Mouse (Mus musculus) small intestine, adult 2 months (tissue): ENCODE results near the gene P4ha2. TPM values are rescaled to one million over a fixed set of nuclear protein-coding genes. Genes with fewer than 3 reads are reported as not detected.

Experiments
- H3K27ac ChIP-seq: fragments of 200-500 bp; 2 replicates; pipeline ENCODE4 v1.5.1; 2012; ENCODE audit warnings: low read depth, low read length, control low read depth, inconsistent platforms; ENCODE audit not compliant: insufficient read depth
- H3K27me3 ChIP-seq: fragments of 200-500 bp; 2 replicates; pipeline ENCODE4 v1.6.1; 2012; ENCODE audit warnings: mild to moderate bottlenecking, moderate library complexity, low read length, inconsistent platforms; ENCODE audit not compliant: control insufficient read depth, insufficient read depth
- H3K36me3 ChIP-seq: fragments of 200-500 bp; 2 replicates; pipeline ENCODE4 v1.6.1; 2012; ENCODE audit warnings: mild to moderate bottlenecking, low read length, control low read depth, inconsistent platforms; ENCODE audit not compliant: control insufficient read depth, insufficient read depth
- H3K4me1 ChIP-seq: fragments of 200-500 bp; 2 replicates; pipeline ENCODE4 v1.6.1; 2012; ENCODE audit warnings: low read length, inconsistent platforms, mixed read lengths; ENCODE audit not compliant: control insufficient read depth, insufficient read depth, insufficient read length
- H3K4me3 ChIP-seq: fragments of 200-500 bp; 2 replicates; pipeline ENCODE4 v1.5.1; 2012; ENCODE audit warnings: low read depth, mild to moderate bottlenecking, control low read depth, inconsistent platforms, low read length, moderate library complexity
- CTCF ChIP-seq: fragments of 200-500 bp; IDR thresholded peaks from 2 replicates; pipeline ENCODE4 v1.5.1; 2012; ENCODE audit warnings: low read depth, mild to moderate bottlenecking, control low read depth, inconsistent platforms, low read length, moderate library complexity, mixed read lengths; ENCODE audit not compliant: insufficient replicate concordance, insufficient read length; ENCODE audit errors: extremely low read depth
- POLR2A ChIP-seq: fragments of 200-500 bp; IDR thresholded peaks from 2 replicates; pipeline ENCODE4 v1.6.1; 2012; ENCODE audit warnings: low read depth, mild to moderate bottlenecking, control low read depth, inconsistent platforms, low read length, moderate library complexity
- WGBS: fragments of 180-500 bp; shearing (Covaris S2); methylation state at CpG from one replicate; pipeline ENCODE4 v1.1.7; 2018; 5-methylcytosine and 5-hydroxymethylcytosine counted together
- polyA plus RNA-seq: library from polyadenylated mRNA; depleted of rRNA; stranded (reverse); fragments of >200 nt; gene quantifications from 2 replicates; pipeline ENCODE4 v1.2.3, GENCODE M21; 2012; rRNA removed

P4ha2 gene
- 1.5 and 1.8 TPM in 2 replicates for polyA plus RNA-seq

DNA sequence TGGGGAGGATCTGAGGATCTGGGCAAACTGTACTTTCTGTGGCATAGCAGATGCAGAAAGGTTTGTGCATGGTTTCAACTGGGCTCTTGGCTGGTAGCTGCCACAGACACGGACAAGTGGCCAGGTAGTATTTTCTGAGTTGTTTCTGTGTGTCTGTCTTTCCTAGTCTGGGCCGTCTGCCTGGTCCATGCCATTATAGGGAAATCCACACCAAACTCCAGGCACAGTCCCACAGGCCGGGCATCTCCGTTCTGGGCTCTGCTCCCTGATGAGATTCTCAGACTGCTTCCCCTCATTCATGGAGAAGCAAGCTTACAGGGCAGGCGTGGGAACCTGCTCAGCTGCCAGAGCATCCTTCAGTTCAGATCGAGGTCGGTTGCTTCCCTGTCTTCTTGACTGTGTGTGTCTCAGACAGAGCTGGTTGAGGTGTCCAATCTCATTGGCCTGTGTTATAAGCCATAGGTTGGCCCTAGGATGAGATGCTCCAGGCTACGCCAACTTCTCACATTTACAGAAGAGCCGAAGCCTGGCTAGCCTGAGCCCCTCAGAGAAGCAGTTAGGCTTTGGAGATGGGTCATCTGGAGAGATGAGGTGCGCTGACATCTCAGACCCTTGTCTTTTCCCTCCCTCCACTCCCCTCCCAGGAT is at the start of gene P4ha2:
Gene P4ha2 (plus strand): TSS at position 51 of the 647 bp plus-strand sequence.
- H3K4me1 ChIP-seq = 0 out of 2 replicates have a peak, but pooled peaks cover 2% of the 10 kb centered on the region
- H3K27ac ChIP-seq = no peak within 1 kb of the TSS
- no peaks in the 10 kb centered on the region for H3K36me3 ChIP-seq
- peak within 1 kb of the TSS; percentile 89 for H3K4me3 ChIP-seq
- TF ChIP-seq POLR2A (no peak), CTCF (no peak)
- peaks cover 18% of the 10 kb centered on the region for H3K27me3 ChIP-seq
- WGBS = 54% methylated on average over 10 of the region's 10 CpGs

- no peak for TF ChIP-seq POLR2A
- 76% methylated on average over 2 of the region's 2 CpGs for WGBS
- Histone ChIP-seq H3K27me3 (no peaks in the 10 kb centered on the region), H3K4me1 (no peaks in the 10 kb centered on the region), H3K27ac (no peak overlapping the region), H3K36me3 (no peaks in the 10 kb centered on the region), H3K4me3 (no peak overlapping the region)
Observed at GRCm38 (mm10) chr11:54050205-54050604, 49.7 kb upstream of the P4ha2 start.

- WGBS = 74% methylated on average over 7 of the region's 7 CpGs
- H3K4me3 ChIP-seq = no peak overlapping the region
- no peak overlapping the region for H3K27ac ChIP-seq
- TF ChIP-seq CTCF (no peak), POLR2A (no peak)
- H3K27me3 ChIP-seq = no peaks in the 10 kb centered on the region
- H3K4me1 ChIP-seq = peaks cover 6% of the 10 kb centered on the region
- H3K36me3 ChIP-seq = no peaks in the 10 kb centered on the region
Observed at GRCm38 (mm10) chr11:54051161-54051560, 48.7 kb upstream of the P4ha2 start.

- Histone ChIP-seq H3K36me3 (no peaks in the 10 kb centered on the region), H3K4me1 (peaks cover 10% of the 10 kb centered on the region), H3K27ac (no peak overlapping the region), H3K27me3 (no peaks in the 10 kb centered on the region), H3K4me3 (no peak overlapping the region)
- WGBS = 94% methylated on average over 5 of the region's 5 CpGs
- no peak for TF ChIP-seq CTCF
- no peak for TF ChIP-seq POLR2A
Observed at GRCm38 (mm10) chr11:54052128-54052527, 47.8 kb upstream of the P4ha2 start.

- WGBS = 82% methylated on average over 7 of the region's 7 CpGs
- no peak overlapping the region for H3K4me3 ChIP-seq
- H3K27ac ChIP-seq = no peak overlapping the region
- H3K4me1 ChIP-seq = peaks cover 10% of the 10 kb centered on the region
- no peaks in the 10 kb centered on the region for H3K36me3 ChIP-seq
- no peaks in the 10 kb centered on the region for H3K27me3 ChIP-seq
- TF ChIP-seq CTCF = no peak
- TF ChIP-seq POLR2A = no peak
Observed at GRCm38 (mm10) chr11:54053090-54053489, 46.8 kb upstream of the P4ha2 start.

DNA sequence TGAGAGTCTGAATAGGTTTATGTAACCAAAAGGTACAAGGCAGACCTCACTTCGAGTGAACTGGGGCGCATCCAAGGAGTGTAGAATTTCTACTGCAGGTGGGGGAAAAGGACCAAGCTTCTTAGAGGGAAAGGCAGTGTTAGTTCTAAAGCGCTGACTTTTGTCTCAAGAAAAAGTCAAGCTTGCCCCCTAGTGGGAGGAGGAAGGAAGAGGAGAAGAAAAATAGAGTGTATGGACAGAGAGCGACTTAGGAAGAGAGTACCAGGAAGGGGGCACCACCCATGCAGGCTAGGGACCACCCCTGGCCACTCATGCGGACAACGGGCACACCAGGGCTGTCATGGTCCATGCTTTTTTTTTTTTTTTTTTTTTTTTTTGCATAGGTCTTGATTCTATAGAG is 45.6 kb upstream of the P4ha2 start:
- Histone ChIP-seq H3K4me1 (peaks cover 10% of the 10 kb centered on the region), H3K27ac (no peak overlapping the region), H3K36me3 (no peaks in the 10 kb centered on the region), H3K27me3 (no peaks in the 10 kb centered on the region), H3K4me3 (no peak overlapping the region)
- peak; percentile 50; the same call in 1 of the 2 replicates for TF ChIP-seq CTCF
- TF ChIP-seq POLR2A = no peak
- WGBS = 18% methylated on average over 6 of the region's 6 CpGs

DNA sequence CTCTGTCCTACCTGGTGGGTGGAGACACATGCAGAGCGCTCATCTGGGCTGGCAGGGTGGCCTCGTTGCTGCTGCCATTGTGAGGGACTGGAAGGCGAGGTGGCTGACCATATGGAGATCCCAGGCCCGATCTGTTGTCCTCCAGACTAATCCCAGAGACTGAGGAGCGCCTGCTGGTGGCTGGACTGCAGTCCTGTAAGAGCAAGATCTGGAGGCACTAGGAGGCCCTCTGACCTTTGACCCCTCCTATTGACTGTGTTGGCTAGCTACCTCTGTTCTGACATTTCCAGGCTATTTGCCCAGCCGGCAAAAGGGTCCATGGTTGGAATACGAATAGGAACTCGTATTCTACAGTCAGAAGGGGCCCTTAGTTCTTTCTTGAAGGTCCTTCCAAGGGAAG is 43.8 kb upstream of the P4ha2 start:
- TF ChIP-seq CTCF (no peak), POLR2A (no peak)
- no peaks in the 10 kb centered on the region for H3K27me3 ChIP-seq
- H3K4me3 ChIP-seq = no peak overlapping the region
- 35% methylated on average over 8 of the region's 8 CpGs for WGBS
- H3K36me3 ChIP-seq = no peaks in the 10 kb centered on the region
- no peak overlapping the region for H3K27ac ChIP-seq
- peaks cover 20% of the 10 kb centered on the region for H3K4me1 ChIP-seq
